Mouse (Mus musculus) C2C12 (cell line): ENCODE measurements at regions not wholly inside any gene's neighbourhood (a gene's known extent, or its start where the extent isn't known, plus 50 kb on each side); places are given as distances from the start of the nearest gene placed in this dataset.

ENCODE experiments used
- H3K27me3 ChIP-seq: one replicate; pipeline ENCODE4 v1.6.1; 2011; ENCODE audit not compliant: control insufficient read depth, insufficient read depth, insufficient read length
- H3K36me3 ChIP-seq: one replicate; pipeline ENCODE4 v1.6.1; 2011; ENCODE audit not compliant: control insufficient read depth, insufficient read depth
- H3K4me3 ChIP-seq: one replicate; pipeline ENCODE4 v1.5.1; 2011; ENCODE audit warnings: mild to moderate bottlenecking, control low read depth; ENCODE audit not compliant: poor library complexity, insufficient read depth, severe bottlenecking
- H3K79me2 ChIP-seq: one replicate; pipeline ENCODE4 v1.6.1; 2011; ENCODE audit not compliant: control insufficient read depth, insufficient read depth
- H3K79me3 ChIP-seq: one replicate; pipeline ENCODE4 v1.6.1; 2011; ENCODE audit warnings: low read depth, control low read depth
- H3ac ChIP-seq: one replicate; pipeline ENCODE3; 2011; ENCODE audit warnings: low read depth; ENCODE audit not compliant: control insufficient read depth, insufficient read length
- CEBPB ChIP-seq: IDR thresholded peaks from one replicate; pipeline ENCODE4 v1.6.1; 2011; ENCODE audit warnings: low read depth, mild to moderate bottlenecking, control low read depth, moderate library complexity
- CTCF ChIP-seq: IDR thresholded peaks from one replicate; pipeline ENCODE4 v1.5.1; 2011; ENCODE audit not compliant: control insufficient read depth, insufficient read depth, insufficient read length
- FOSL1 ChIP-seq: IDR thresholded peaks from one replicate; pipeline ENCODE4 v1.8.0; 2011; ENCODE audit warnings: mild to moderate bottlenecking, low read length; ENCODE audit not compliant: poor library complexity, insufficient read depth, severe bottlenecking
- MAX ChIP-seq: IDR thresholded peaks from one replicate; pipeline ENCODE4 v1.6.1; 2011; ENCODE audit warnings: mild to moderate bottlenecking, control low read depth
- MYOD1 ChIP-seq: IDR thresholded peaks from one replicate; pipeline ENCODE4 v1.6.1; 2011; ENCODE audit warnings: low read depth; ENCODE audit not compliant: control insufficient read depth, insufficient read length
- MYOG ChIP-seq: IDR thresholded peaks from one replicate; pipeline ENCODE4 v1.6.1; 2011; ENCODE audit not compliant: control insufficient read depth, insufficient read length; ENCODE audit errors: extremely low read depth
- USF1 ChIP-seq: IDR thresholded peaks from one replicate; pipeline ENCODE4 v1.6.1; 2011; ENCODE audit warnings: low read depth, mild to moderate bottlenecking, control low read depth, moderate library complexity

- H3K27me3 ChIP-seq: no peaks in the 10 kb centered on the region
- TF ChIP-seq MAX (no peak), USF1 (no peak), CEBPB (no peak), MYOD1 (no peak), FOSL1 (no peak), CTCF (no peak), MYOG (no peak)
- no peaks in the 10 kb centered on the region for H3K36me3 ChIP-seq
- H3K4me3 ChIP-seq: no peak overlapping the region
- no peak overlapping the region for H3ac ChIP-seq
- H3K79me2 ChIP-seq: no peaks in the 10 kb centered on the region
- no peaks in the 10 kb centered on the region for H3K79me3 ChIP-seq
Observed at GRCm38 (mm10) chr10:21498143-21498542, 94.8 kb upstream of the 1700020N01Rik start.

- H3K4me3 ChIP-seq: no peak overlapping the region
- no peaks in the 10 kb centered on the region for H3K79me2 ChIP-seq
- H3K27me3 ChIP-seq: no peaks in the 10 kb centered on the region
- H3ac ChIP-seq: no peak overlapping the region
- H3K79me3 ChIP-seq: no peaks in the 10 kb centered on the region
- no peak for TF ChIP-seq CEBPB
- H3K36me3 ChIP-seq: no peaks in the 10 kb centered on the region
Observed at GRCm38 (mm10) chr10:21501658-21502057, 91.3 kb upstream of the 1700020N01Rik start.

GRCm38 (mm10) chr10:21504431-21504830, 88.5 kb upstream of the 1700020N01Rik start:
- Histone ChIP-seq H3K27me3 (no peaks in the 10 kb centered on the region), H3ac (no peak overlapping the region), H3K79me3 (no peaks in the 10 kb centered on the region), H3K4me3 (no peak overlapping the region), H3K36me3 (no peaks in the 10 kb centered on the region), H3K79me2 (no peaks in the 10 kb centered on the region)
- no peak for TF ChIP-seq MYOG
- TF ChIP-seq CEBPB: no peak
- no peak for TF ChIP-seq MYOD1
- no peak for TF ChIP-seq USF1
- TF ChIP-seq CTCF: no peak
- no peak for TF ChIP-seq MAX
- no peak for TF ChIP-seq FOSL1

- TF ChIP-seq MYOG (no peak), USF1 (no peak), CTCF (no peak), MYOD1 (no peak), FOSL1 (no peak), CEBPB (no peak), MAX (no peak)
- Histone ChIP-seq H3K4me3 (no peak overlapping the region), H3K79me3 (no peaks in the 10 kb centered on the region), H3ac (no peak overlapping the region), H3K36me3 (no peaks in the 10 kb centered on the region), H3K27me3 (no peaks in the 10 kb centered on the region), H3K79me2 (no peaks in the 10 kb centered on the region)
Observed at GRCm38 (mm10) chr10:21511386-21511785, 81.6 kb upstream of the 1700020N01Rik start.

- no peaks in the 10 kb centered on the region for H3K79me2 ChIP-seq
- no peaks in the 10 kb centered on the region for H3K27me3 ChIP-seq
- TF ChIP-seq MAX (no peak), FOSL1 (no peak), MYOD1 (no peak), MYOG (no peak), CEBPB (no peak), CTCF (no peak), USF1 (no peak)
- no peak overlapping the region for H3K4me3 ChIP-seq
- H3K79me3 ChIP-seq: no peaks in the 10 kb centered on the region
- H3ac ChIP-seq: no peak overlapping the region
- no peaks in the 10 kb centered on the region for H3K36me3 ChIP-seq
Observed at GRCm38 (mm10) chr10:21512486-21512885, 80.5 kb upstream of the 1700020N01Rik start.

- no peaks in the 10 kb centered on the region for H3K79me2 ChIP-seq
- H3K36me3 ChIP-seq: no peaks in the 10 kb centered on the region
- H3K27me3 ChIP-seq: no peaks in the 10 kb centered on the region
- no peak overlapping the region for H3ac ChIP-seq
- H3K79me3 ChIP-seq: no peaks in the 10 kb centered on the region
- no peak overlapping the region for H3K4me3 ChIP-seq
- TF ChIP-seq FOSL1 (no peak), CEBPB (no peak), MYOG (no peak), MYOD1 (no peak), MAX (no peak), USF1 (no peak), CTCF (no peak)
Observed at GRCm38 (mm10) chr10:21517721-21518120, 75.2 kb upstream of the 1700020N01Rik start.
